Mouse (Mus musculus) adrenal gland, adult 2 months (tissue): ENCODE measurements around the gene Abcf1. TPM values are rescaled to one million over a fixed set of nuclear protein-coding genes. Genes with fewer than 3 reads are reported as not detected.
"Not testable (repeated sequence)": the region's sequence is repeated elsewhere in the genome, so short reads cannot be mapped to it uniquely, and the experiment has no call there.

ENCODE experiments used
- DNase-seq: peaks from one replicate; pipeline ENCODE4 v3.0.0; 2021
- long read RNA-seq: library from polyadenylated mRNA; stranded (forward); transcript quantifications from one replicate; pipeline ENCODE4 v2.0.0, GENCODE M21; 2021
- polyA plus RNA-seq: library from polyadenylated mRNA; depleted of rRNA; stranded (reverse); fragments of >200 nt; gene quantifications from 2 replicates; pipeline ENCODE4 v1.2.3, GENCODE M21; 2012; rRNA removed
- total RNA-seq, 2 experiments: library from RNA; stranded (reverse); gene quantifications; 2 replicates each; pipeline ENCODE4 v1.2.3; 2021

The Abcf1 gene
- total RNA-seq: 10 to 100 TPM; 83.5 to 86.8 TPM
- polyA plus RNA-seq: 66.0 and 78.9 TPM in 2 replicates
- long read RNA-seq, transcript Abcf1-201 (23 exons, 3,161 nt): major isoform, 117 of 146 reads
- long read RNA-seq, partial matches to known transcripts: 20 of 146 reads
- long read RNA-seq, other reads (novel, unspliced or antisense): 7 of 146 reads

DNA sequence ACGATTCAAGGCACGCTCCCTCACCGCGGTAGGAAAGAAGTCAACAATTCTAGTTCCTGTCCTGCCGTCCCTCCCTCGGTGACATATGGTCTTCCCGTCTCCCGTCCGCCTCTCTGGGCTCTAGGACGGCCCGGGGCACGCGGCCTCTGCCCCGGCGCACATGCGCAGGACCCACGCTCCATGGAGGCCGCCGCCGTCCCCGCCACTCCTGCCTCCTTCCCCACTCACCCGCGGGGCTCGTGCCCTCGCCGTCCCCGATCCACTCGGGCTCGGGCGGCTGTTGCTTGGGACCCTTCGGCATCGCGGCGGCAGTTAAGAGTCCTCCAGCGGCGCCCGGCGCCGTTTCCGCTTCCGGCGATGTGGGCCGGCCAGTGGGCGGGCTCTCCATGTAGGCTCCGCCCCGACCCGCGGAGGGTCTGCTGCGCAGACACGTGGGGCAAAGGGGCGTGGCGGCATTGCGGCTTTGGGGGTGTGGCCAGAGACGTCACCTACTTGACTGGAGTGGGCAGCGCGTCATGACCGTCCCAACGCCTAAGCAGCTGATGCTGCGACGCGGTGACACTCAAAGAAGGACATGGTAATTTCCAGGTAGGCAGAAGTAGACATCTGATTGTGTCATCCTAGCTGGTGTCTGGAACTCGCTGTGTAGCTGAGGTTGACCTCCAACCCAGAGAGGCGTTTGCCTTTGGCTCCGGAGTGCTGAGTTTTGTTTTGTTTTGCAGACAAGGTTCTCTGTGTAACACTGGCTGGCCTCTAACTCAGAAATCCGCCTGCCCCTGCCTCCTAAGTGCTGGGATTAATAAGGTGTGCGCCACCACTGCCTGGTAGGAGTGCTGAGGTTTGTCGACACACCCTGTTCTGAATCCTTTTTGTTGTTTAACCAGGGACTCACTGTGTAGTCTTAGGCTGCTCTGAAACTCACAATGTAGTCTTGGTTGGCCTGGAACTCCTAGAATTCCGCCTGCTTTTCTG, at the start of gene Abcf1:
Gene Abcf1 (minus strand): TSS at position 344 of the 972 bp plus-strand sequence.
- DNase-seq: peak; percentile 99

DNA sequence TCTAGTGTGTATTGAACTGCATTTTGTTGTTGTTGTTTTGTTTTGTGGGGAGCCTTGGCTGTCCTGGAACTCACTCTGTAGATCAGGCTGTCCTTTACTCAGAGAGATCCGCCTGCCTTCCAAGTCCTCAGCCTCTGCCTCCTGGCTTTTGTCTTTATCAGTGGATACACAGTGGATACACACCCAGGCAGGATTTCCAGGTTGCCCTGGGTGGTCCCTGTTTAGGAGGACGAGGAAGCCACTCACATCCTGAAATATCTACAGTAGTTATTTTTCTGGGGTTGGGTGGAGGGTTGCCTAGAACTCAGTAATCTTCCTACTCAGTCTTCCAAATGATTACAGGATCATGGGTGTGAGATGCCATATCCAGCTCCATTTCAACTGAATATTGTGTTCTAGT, 49.4 kb upstream of the Abcf1 start:
- DNase-seq: peak; percentile 57

GRCm38 (mm10) chr17:36017046-36017445, 47.5 kb upstream of the Abcf1 start:
- DNase-seq: no peak

- no peak for DNase-seq
Measured at GRCm38 (mm10) chr17:36014977-36015376, 45.4 kb upstream of the Abcf1 start.

GRCm38 (mm10) chr17:36004409-36004808, 34.8 kb upstream of the Abcf1 start:
- not testable (repeated sequence) for DNase-seq

GRCm38 (mm10) chr17:36003331-36003730, 33.8 kb upstream of the Abcf1 start:
- no peak for DNase-seq

DNA sequence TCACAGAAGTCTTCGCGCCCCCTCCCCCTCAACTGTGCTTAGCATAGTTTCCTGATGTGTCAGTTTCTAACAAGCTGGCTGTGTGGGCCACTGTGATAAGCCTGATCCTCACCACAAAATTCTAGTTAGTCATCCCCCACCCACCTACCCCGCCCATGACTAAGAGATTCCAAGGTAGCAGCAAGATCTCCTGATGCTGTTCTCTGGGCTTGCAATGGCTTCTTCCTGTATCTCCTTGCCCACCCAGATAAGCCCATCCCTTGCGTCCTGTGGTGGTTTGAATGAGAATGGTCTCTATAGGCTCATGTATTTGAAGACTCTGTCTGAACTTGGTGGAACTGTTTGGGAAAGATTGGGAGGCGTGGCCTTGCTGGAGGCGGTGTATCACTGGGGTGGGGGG, 32.4 kb upstream of the Abcf1 start:
- DNase-seq: no peak

GRCm38 (mm10) chr17:36001121-36001897, 31.7 kb upstream of the Abcf1 start:
- DNase-seq: peak; percentile 31

- no peak for DNase-seq
Measured at GRCm38 (mm10) chr17:36000349-36000748, 30.8 kb upstream of the Abcf1 start.

GRCm38 (mm10) chr17:35999356-35999755, 29.8 kb upstream of the Abcf1 start:
- no peak for DNase-seq

GRCm38 (mm10) chr17:35998545-35999305, 29.2 kb upstream of the Abcf1 start:
- no peak for DNase-seq

DNA sequence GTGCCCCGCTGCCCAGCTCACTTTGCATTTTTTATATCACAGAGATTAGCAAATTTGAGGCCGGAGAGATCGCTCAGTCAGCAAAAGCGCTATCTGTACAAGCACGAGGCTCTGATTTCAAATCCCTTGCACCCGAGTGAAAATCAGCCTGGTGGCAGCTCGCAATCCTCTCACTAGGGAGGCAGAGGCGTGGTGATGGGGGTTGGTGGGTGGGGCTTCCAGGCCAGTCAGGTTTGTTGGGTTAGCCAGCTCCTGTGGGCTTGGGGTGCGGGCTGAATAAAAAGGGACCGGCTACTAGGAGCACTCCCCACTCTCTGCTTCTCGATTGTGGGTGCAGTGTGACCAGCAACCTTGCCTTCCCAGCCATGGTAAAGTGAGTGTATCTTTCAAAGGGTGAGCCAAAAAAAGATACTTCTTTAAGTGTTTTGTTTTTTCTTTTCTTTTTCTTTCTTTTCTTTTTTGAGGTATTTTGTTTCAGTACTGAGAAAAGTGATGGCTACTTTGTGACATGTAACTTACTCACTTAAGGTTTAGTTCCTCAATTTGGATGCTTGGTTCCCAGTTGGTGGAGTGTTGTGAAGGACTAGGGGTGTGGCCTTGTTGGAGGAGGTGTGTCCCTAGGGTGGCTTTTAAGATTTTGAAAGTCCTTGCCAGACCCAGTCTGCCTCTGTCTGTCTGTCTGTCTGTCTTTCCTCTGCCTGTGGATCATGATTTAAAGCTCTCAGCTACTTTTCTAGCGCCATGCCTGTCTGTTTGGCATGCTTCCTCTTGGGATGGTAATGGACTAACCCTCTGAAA, 28.4 kb upstream of the Abcf1 start:
- peak; percentile 39 for DNase-seq

DNA sequence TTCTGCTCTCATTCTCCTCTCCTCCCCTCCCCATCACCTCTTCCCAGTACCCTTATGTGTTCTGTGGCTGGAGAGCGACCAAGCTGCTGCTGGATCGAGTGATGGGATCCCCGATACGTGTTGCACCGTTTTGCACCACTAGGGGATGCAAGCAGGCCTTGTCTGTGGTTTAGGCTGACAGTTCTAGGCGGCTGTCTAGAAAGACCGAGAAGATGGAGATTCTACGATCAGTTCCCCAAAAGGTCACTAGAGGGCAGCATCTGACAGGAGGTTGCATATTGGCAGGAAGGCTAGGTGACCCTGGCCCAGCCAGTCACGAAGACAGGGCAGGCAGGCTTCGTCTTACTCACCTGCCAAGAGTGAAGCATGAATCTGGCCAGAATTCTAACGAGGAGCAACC, 27.4 kb upstream of the Abcf1 start:
- peak; percentile 96 for DNase-seq

GRCm38 (mm10) chr17:35994879-35995240, 25.3 kb upstream of the Abcf1 start:
- no peak for DNase-seq

DNA sequence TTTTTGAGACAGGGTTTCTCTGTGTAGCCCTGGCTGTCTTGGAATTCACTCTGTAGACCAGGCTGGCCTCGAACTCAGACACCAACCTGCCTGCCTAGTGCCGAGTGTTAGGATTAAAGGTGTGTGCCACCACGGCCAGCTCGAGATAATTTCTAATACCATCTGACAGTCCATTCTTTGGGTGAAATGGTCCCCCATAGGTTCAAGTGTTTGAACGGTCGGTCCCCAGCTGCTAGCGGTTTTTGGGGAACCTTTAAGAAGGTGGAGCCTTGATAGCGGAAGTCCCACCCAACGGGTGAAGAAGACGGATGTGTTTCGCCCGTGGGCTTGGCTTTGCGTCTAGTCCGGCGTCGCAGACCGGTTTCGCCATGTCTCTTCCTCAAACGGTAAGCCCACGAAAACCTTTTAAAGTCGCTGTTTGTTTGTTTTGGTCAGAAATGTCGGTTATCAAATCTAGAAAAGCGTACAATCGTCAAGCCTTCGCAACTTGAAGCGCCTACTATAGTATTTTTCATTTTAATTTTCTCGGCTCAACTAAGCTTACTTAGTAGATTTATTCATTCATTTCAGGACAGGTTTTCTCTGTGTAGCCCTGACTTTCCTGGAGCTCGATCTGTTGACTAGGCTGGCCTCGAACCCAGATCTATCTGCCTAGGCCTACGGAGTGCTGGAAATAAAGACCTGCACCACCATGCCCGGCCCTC, 24.8 kb upstream of the Abcf1 start:
- DNase-seq: peak; percentile 88

GRCm38 (mm10) chr17:35993675-35994074, 24.1 kb upstream of the Abcf1 start:
- peak; percentile 75 for DNase-seq

GRCm38 (mm10) chr17:35991781-35992180, 22.2 kb upstream of the Abcf1 start:
- DNase-seq: no peak

- DNase-seq: no peak
Measured at GRCm38 (mm10) chr17:35981776-35982175, 12.2 kb upstream of the Abcf1 start.

GRCm38 (mm10) chr17:35980363-35980754, 10.8 kb upstream of the Abcf1 start:
- DNase-seq: peak; percentile 70
